Mouse (Mus musculus): ENCODE measurements at regions not wholly inside any gene's neighbourhood (a gene's known extent, or its start where the extent isn't known, plus 50 kb on each side); places are given as distances from the start of the nearest gene placed in this dataset.
A peak's percentile ranks its signal among the peaks of the same experiment; 100 is the strongest.

DNA sequence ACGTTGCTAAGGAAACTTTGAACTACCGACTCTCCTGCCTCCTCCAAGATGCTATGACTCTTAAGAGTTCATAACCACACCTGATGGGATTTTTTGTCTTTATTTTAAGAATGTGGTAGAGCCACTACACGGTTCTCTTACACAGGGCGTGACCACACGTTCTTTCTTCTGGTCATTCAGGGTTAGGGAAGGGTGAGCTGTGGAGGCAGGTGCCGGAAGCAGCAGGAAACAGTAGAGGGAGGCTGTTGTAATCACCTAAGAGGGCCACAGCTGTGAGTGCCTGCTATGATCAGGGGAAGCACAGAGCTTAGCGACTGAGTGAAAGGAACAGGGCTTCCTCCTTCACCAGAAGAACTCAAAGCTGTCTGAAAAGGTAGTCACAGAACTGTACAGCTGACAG is 50.6 kb upstream of the Larp1 start:
- 70% methylated on average over 7 of the region's 7 CpGs for WGBS
- ATAC-seq (ENCODE audit: insufficient read depth, low FRiP score, low TSS enrichment) (no peak), DNase-seq (ENCODE audit: low spot score) (no peak)
- H3K36me3 ChIP-seq (ENCODE audit: control insufficient read depth, insufficient read depth, low read length): no peaks in the 10 kb centered on the region
- no peak overlapping the region for H3K27ac ChIP-seq (ENCODE audit: low read depth, low read length)
- H3K4me3 ChIP-seq (ENCODE audit: low read depth, low read length): no peak overlapping the region
- H3K9me3 ChIP-seq (ENCODE audit: control insufficient read depth, low read length): no peaks in the 10 kb centered on the region
- no peak overlapping the region for H3K9ac ChIP-seq (ENCODE audit: low read length)
- no peak overlapping the region for H3K4me2 ChIP-seq (ENCODE audit: low read depth)
- H3K27me3 ChIP-seq (ENCODE audit: control insufficient read depth, insufficient read depth, low read length): no peaks in the 10 kb centered on the region
- H3K4me1 ChIP-seq (ENCODE audit: control insufficient read depth, insufficient read depth, low read length): no peaks in the 10 kb centered on the region

DNA sequence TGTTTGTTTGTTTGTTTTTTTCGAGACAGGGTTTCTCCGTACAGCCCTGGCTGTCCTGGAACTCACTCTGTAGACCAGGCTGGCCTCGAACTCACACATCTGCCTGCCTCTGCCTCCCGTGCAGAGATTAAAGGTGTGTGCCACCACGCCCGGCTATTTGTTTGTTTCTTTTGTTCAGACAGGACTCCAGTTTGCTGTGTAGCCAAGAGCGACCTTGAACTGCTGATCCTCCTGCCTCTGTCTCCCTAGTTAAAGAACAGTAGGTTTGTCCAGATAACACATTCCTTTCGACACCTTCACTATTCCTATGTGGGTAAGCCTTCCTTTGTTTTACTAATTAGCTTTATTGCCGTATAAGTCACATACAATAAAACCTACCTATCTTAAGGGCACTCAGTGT is 52.0 kb upstream of the Larp1 start:
- no peak overlapping the region for H3K4me2 ChIP-seq (ENCODE audit: low read depth)
- H3K4me1 ChIP-seq (ENCODE audit: control insufficient read depth, insufficient read depth, low read length): no peaks in the 10 kb centered on the region
- DNase-seq (ENCODE audit: low spot score): no peak
- H3K9me3 ChIP-seq (ENCODE audit: control insufficient read depth, low read length): no peaks in the 10 kb centered on the region
- no peak for ATAC-seq (ENCODE audit: insufficient read depth, low FRiP score, low TSS enrichment)
- 88% methylated on average over 9 of the region's 9 CpGs for WGBS
- no peak overlapping the region for H3K27ac ChIP-seq (ENCODE audit: low read depth, low read length)
- H3K27me3 ChIP-seq (ENCODE audit: control insufficient read depth, insufficient read depth, low read length): no peaks in the 10 kb centered on the region
- H3K9ac ChIP-seq (ENCODE audit: low read length): no peak overlapping the region
- H3K4me3 ChIP-seq (ENCODE audit: low read depth, low read length): no peak overlapping the region
- H3K36me3 ChIP-seq (ENCODE audit: control insufficient read depth, insufficient read depth, low read length): no peaks in the 10 kb centered on the region

- DNase-seq (ENCODE audit: low spot score) (no peak), ATAC-seq (ENCODE audit: insufficient read depth, low FRiP score, low TSS enrichment) (no peak)
Observed at GRCm38 (mm10) chr11:57956076-57956475, 52.8 kb upstream of the Larp1 start.

GRCm38 (mm10) chr11:57955476-57955875 is 53.4 kb upstream of the Larp1 start:
- 88% methylated on average over 7 of the region's 7 CpGs for WGBS
- H3K4me2 ChIP-seq (ENCODE audit: low read depth): no peak overlapping the region
- no peaks in the 10 kb centered on the region for H3K4me1 ChIP-seq (ENCODE audit: control insufficient read depth, insufficient read depth, low read length)
- no peaks in the 10 kb centered on the region for H3K9me3 ChIP-seq (ENCODE audit: control insufficient read depth, low read length)
- DNase-seq (ENCODE audit: low spot score): no peak
- no peak overlapping the region for H3K9ac ChIP-seq (ENCODE audit: low read length)
- H3K4me3 ChIP-seq (ENCODE audit: low read depth, low read length): no peak overlapping the region
- H3K27me3 ChIP-seq (ENCODE audit: control insufficient read depth, insufficient read depth, low read length): no peaks in the 10 kb centered on the region
- no peak for ATAC-seq (ENCODE audit: insufficient read depth, low FRiP score, low TSS enrichment)
- H3K36me3 ChIP-seq (ENCODE audit: control insufficient read depth, insufficient read depth, low read length): no peaks in the 10 kb centered on the region
- no peak overlapping the region for H3K27ac ChIP-seq (ENCODE audit: low read depth, low read length)

More at GRCm38 (mm10) chr11:57956076-57956475, 52.8 kb upstream of the Larp1 start:
- WGBS: 83% methylated on average over 2 of the region's 2 CpGs
- Histone ChIP-seq H3K9me3 (ENCODE audit: control insufficient read depth, low read length) (no peaks in the 10 kb centered on the region), H3K9ac (ENCODE audit: low read length) (no peak overlapping the region), H3K36me3 (ENCODE audit: control insufficient read depth, insufficient read depth, low read length) (no peaks in the 10 kb centered on the region), H3K27ac (ENCODE audit: low read depth, low read length) (no peak overlapping the region), H3K27me3 (ENCODE audit: control insufficient read depth, insufficient read depth, low read length) (no peaks in the 10 kb centered on the region), H3K4me2 (ENCODE audit: low read depth) (no peak overlapping the region), H3K4me1 (ENCODE audit: control insufficient read depth, insufficient read depth, low read length) (no peaks in the 10 kb centered on the region), H3K4me3 (ENCODE audit: low read depth, low read length) (no peak overlapping the region)

- no peaks in the 10 kb centered on the region for H3K4me1 ChIP-seq (ENCODE audit: control insufficient read depth, insufficient read depth, low read length)
- WGBS: 80% methylated on average over 10 of the region's 10 CpGs
- H3K4me3 ChIP-seq (ENCODE audit: low read depth, low read length): no peak overlapping the region
- H3K27me3 ChIP-seq (ENCODE audit: control insufficient read depth, insufficient read depth, low read length): no peaks in the 10 kb centered on the region
- H3K9ac ChIP-seq (ENCODE audit: low read length): no peak overlapping the region
- ATAC-seq (ENCODE audit: insufficient read depth, low FRiP score, low TSS enrichment) (no peak), DNase-seq (ENCODE audit: low spot score) (no peak)
- no peaks in the 10 kb centered on the region for H3K9me3 ChIP-seq (ENCODE audit: control insufficient read depth, low read length)
- H3K27ac ChIP-seq (ENCODE audit: low read depth, low read length): no peak overlapping the region
- H3K36me3 ChIP-seq (ENCODE audit: control insufficient read depth, insufficient read depth, low read length): no peaks in the 10 kb centered on the region
- no peak overlapping the region for H3K4me2 ChIP-seq (ENCODE audit: low read depth)
Observed at GRCm38 (mm10) chr11:57954510-57955184, 54.2 kb upstream of the Larp1 start.

GRCm38 (mm10) chr11:57953694-57954093 is 55.2 kb upstream of the Larp1 start:
- DNase-seq (ENCODE audit: low spot score): no peak
- 74% methylated on average over 7 of the region's 7 CpGs for WGBS
- no peaks in the 10 kb centered on the region for H3K9me3 ChIP-seq (ENCODE audit: control insufficient read depth, low read length)
- H3K36me3 ChIP-seq (ENCODE audit: control insufficient read depth, insufficient read depth, low read length): no peaks in the 10 kb centered on the region
- no peak overlapping the region for H3K4me3 ChIP-seq (ENCODE audit: low read depth, low read length)
- no peak overlapping the region for H3K4me2 ChIP-seq (ENCODE audit: low read depth)
- no peak overlapping the region for H3K9ac ChIP-seq (ENCODE audit: low read length)
- no peak overlapping the region for H3K27ac ChIP-seq (ENCODE audit: low read depth, low read length)
- H3K27me3 ChIP-seq (ENCODE audit: control insufficient read depth, insufficient read depth, low read length): no peaks in the 10 kb centered on the region
- no peak for ATAC-seq (ENCODE audit: insufficient read depth, low FRiP score, low TSS enrichment)
- no peaks in the 10 kb centered on the region for H3K4me1 ChIP-seq (ENCODE audit: control insufficient read depth, insufficient read depth, low read length)

DNA sequence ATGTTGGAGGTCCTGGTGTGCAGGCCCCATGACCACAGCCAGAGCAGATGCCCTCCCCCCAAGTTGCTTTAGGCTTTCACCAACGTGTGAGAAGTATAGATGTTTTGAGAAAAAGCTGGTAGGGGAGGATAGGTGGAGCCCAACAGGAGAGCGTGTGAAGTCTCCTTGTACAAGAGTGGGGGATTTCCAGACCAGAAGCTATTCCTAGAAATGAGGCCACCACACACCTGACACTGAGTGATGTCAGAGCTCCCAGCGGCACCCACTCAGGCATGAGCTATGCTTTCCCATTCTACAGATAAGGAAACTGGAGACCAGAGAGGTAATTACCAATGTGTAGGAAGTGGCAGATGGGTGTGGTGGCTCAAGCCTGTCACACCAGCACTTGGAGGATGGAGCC is 56.2 kb upstream of the Larp1 start:
- ATAC-seq (ENCODE audit: insufficient read depth, low FRiP score, low TSS enrichment): no peak
- Histone ChIP-seq H3K27ac (ENCODE audit: low read depth, low read length) (no peak overlapping the region), H3K27me3 (ENCODE audit: control insufficient read depth, insufficient read depth, low read length) (no peaks in the 10 kb centered on the region), H3K36me3 (ENCODE audit: control insufficient read depth, insufficient read depth, low read length) (no peaks in the 10 kb centered on the region), H3K9ac (ENCODE audit: low read length) (no peak overlapping the region), H3K4me1 (ENCODE audit: control insufficient read depth, insufficient read depth, low read length) (no peaks in the 10 kb centered on the region), H3K9me3 (ENCODE audit: control insufficient read depth, low read length) (no peaks in the 10 kb centered on the region), H3K4me2 (ENCODE audit: low read depth) (no peak overlapping the region), H3K4me3 (ENCODE audit: low read depth, low read length) (no peak overlapping the region)
- WGBS: 76% methylated on average over 3 of the region's 3 CpGs
- DNase-seq (ENCODE audit: low spot score): no peak

- ATAC-seq (ENCODE audit: insufficient read depth, low FRiP score, low TSS enrichment): no peak
- H3K4me1 ChIP-seq (ENCODE audit: control insufficient read depth, insufficient read depth, low read length): no peaks in the 10 kb centered on the region
- no peak overlapping the region for H3K4me3 ChIP-seq (ENCODE audit: low read depth, low read length)
- H3K4me2 ChIP-seq (ENCODE audit: low read depth): no peak overlapping the region
- H3K27ac ChIP-seq (ENCODE audit: low read depth, low read length): no peak overlapping the region
- H3K9me3 ChIP-seq (ENCODE audit: control insufficient read depth, low read length): no peaks in the 10 kb centered on the region
- no peaks in the 10 kb centered on the region for H3K36me3 ChIP-seq (ENCODE audit: control insufficient read depth, insufficient read depth, low read length)
- no peak for DNase-seq (ENCODE audit: low spot score)
- no peak overlapping the region for H3K9ac ChIP-seq (ENCODE audit: low read length)
- WGBS: 83% methylated on average over 20 of the region's 20 CpGs
- no peaks in the 10 kb centered on the region for H3K27me3 ChIP-seq (ENCODE audit: control insufficient read depth, insufficient read depth, low read length)
Observed at GRCm38 (mm10) chr11:57951541-57952326, 57.1 kb upstream of the Larp1 start.

DNA sequence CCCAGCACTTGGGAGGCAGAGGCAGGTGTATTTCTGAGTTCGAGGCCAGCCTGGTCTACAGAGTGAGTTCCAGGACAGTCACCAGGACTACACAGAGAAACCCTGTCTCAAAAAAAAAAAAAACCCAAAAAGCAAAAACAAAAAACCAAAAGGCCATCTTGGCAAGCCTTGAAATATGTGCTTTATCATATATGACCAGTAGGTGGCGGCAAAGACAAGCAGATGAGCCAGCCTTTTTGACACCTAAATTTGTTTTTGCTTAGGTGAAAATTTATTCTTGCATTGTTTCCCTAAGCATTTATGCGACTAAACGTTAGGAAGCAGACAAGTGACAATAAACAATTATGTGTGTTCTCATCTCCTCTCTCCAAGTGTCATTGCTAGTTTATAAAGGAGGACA is 57.9 kb upstream of the Larp1 start:
- H3K4me3 ChIP-seq (ENCODE audit: low read depth, low read length): no peak overlapping the region
- H3K9me3 ChIP-seq (ENCODE audit: control insufficient read depth, low read length): no peaks in the 10 kb centered on the region
- no peak overlapping the region for H3K9ac ChIP-seq (ENCODE audit: low read length)
- DNase-seq (ENCODE audit: low spot score) (peak; percentile 23), ATAC-seq (ENCODE audit: insufficient read depth, low FRiP score, low TSS enrichment) (no peak)
- H3K4me1 ChIP-seq (ENCODE audit: control insufficient read depth, insufficient read depth, low read length): no peaks in the 10 kb centered on the region
- H3K4me2 ChIP-seq (ENCODE audit: low read depth): no peak overlapping the region
- 2% methylated on average over 4 of the region's 4 CpGs for WGBS
- no peaks in the 10 kb centered on the region for H3K36me3 ChIP-seq (ENCODE audit: control insufficient read depth, insufficient read depth, low read length)
- H3K27me3 ChIP-seq (ENCODE audit: control insufficient read depth, insufficient read depth, low read length): no peaks in the 10 kb centered on the region
- H3K27ac ChIP-seq (ENCODE audit: low read depth, low read length): no peak overlapping the region
